Mouse (Mus musculus) kidney, adult 2 months (tissue): ENCODE data around the gene Paqr3.

Experiments
- CTCF ChIP-seq: fragments of 200-500 bp; conservative IDR thresholded peaks from 2 replicates; pipeline ENCODE4 v1.5.1; 2011; ENCODE audit warnings: low read depth, mild to moderate bottlenecking, control low read depth, low read length, moderate library complexity, mixed read lengths; ENCODE audit not compliant: insufficient read depth, insufficient read length
- POLR2A ChIP-seq: fragments of 200-500 bp; IDR thresholded peaks from one replicate; pipeline ENCODE4 v1.6.1; 2011; ENCODE audit warnings: low read depth, low read length, control low read depth

- TF ChIP-seq CTCF, result no peak
- TF ChIP-seq POLR2A, result no peak
Measured at GRCm38 (mm10) chr5:97060864-97061263, 50.5 kb downstream of the Paqr3 start.
